Mouse (Mus musculus) ovary, postnatal 14 days (tissue): ENCODE data around the gene Arhgef26.

Experiments used
- DNase-seq: peaks from one replicate; pipeline ENCODE4 v3.0.0; 2022; ENCODE audit warnings: low spot score

Arhgef26 gene

GRCm38 (mm10) chr3:62382853-62383252 lies 44.7 kb downstream of the Arhgef26 start:
- no peak for DNase-seq

- no peak for DNase-seq
These were observed 54.5 kb downstream of the Arhgef26 start for GRCm38 (mm10) chr3:62392636-62393035.

GRCm38 (mm10) chr3:62394284-62394683 lies 56.1 kb downstream of the Arhgef26 start:
- DNase-seq = no peak

GRCm38 (mm10) chr3:62395368-62395767 lies 57.2 kb downstream of the Arhgef26 start:
- no peak for DNase-seq

GRCm38 (mm10) chr3:62396109-62396508 lies 58.0 kb downstream of the Arhgef26 start:
- DNase-seq = no peak

- DNase-seq = no peak
These were observed 60.0 kb downstream of the Arhgef26 start for GRCm38 (mm10) chr3:62398094-62398493.

- no peak for DNase-seq
These were observed 61.9 kb downstream of the Arhgef26 start for GRCm38 (mm10) chr3:62399826-62400746.

- no peak for DNase-seq
These were observed 64.3 kb downstream of the Arhgef26 start for GRCm38 (mm10) chr3:62402466-62402865.

- DNase-seq = no peak
These were observed 66.5 kb downstream of the Arhgef26 start for GRCm38 (mm10) chr3:62404477-62405246.

GRCm38 (mm10) chr3:62409555-62410182 lies 71.5 kb downstream of the Arhgef26 start:
- DNase-seq = no peak

- DNase-seq = no peak
These were observed 72.3 kb downstream of the Arhgef26 start for GRCm38 (mm10) chr3:62410491-62410890.

- DNase-seq = peak; percentile 21
These were observed 74.6 kb downstream of the Arhgef26 start for GRCm38 (mm10) chr3:62412704-62413103.

- DNase-seq = no peak
These were observed 76.8 kb downstream of the Arhgef26 start for GRCm38 (mm10) chr3:62414926-62415325.

- DNase-seq = no peak
These were observed 79.3 kb downstream of the Arhgef26 start for GRCm38 (mm10) chr3:62417458-62417857.

- no peak for DNase-seq
These were observed 80.4 kb downstream of the Arhgef26 start for GRCm38 (mm10) chr3:62418387-62419138.

- no peak for DNase-seq
These were observed 95.5 kb downstream of the Arhgef26 start for GRCm38 (mm10) chr3:62433675-62434074.

GRCm38 (mm10) chr3:62435923-62436322 lies 97.8 kb downstream of the Arhgef26 start:
- DNase-seq = no peak

GRCm38 (mm10) chr3:62440431-62440969 lies 102.4 kb downstream of the Arhgef26 start:
- no peak for DNase-seq

GRCm38 (mm10) chr3:62443582-62444194 lies 105.5 kb downstream of the Arhgef26 start:
- DNase-seq = no peak

- no peak for DNase-seq
These were observed 108.1 kb downstream of the Arhgef26 start for GRCm38 (mm10) chr3:62446271-62446670.

GRCm38 (mm10) chr3:62447151-62447550 lies 109.0 kb downstream of the Arhgef26 start:
- DNase-seq = no peak
